Mouse (Mus musculus) embryonic facial prominence, embryonic 12.5 days (tissue): Measurements from ENCODE around the gene Gpsm1. TPM values are rescaled to one million over a fixed set of nuclear protein-coding genes. Genes with fewer than 3 reads are reported as not detected.

Experiments used
- ATAC-seq: fragments of 200-750 bp; cut with Nextera tagmentation; 2 replicates; pipeline ENCODE4 v1.8.0; 2017; ENCODE audit not compliant: insufficient number of reproducible peaks, insufficient read depth, low FRiP score, low TSS enrichment
- H3K27ac ChIP-seq: fragments of 300-500 bp; sonication (generic); 2 replicates; pipeline ENCODE4 v1.5.1; 2016; ENCODE audit warnings: mild to moderate bottlenecking
- H3K27me3 ChIP-seq: fragments of 300-500 bp; sonication (generic); 2 replicates; pipeline ENCODE4 v1.6.1; 2016; ENCODE audit warnings: mild to moderate bottlenecking, moderate library complexity
- H3K36me3 ChIP-seq: fragments of 300-500 bp; sonication (generic); 2 replicates; pipeline ENCODE4 v1.6.1; 2016; ENCODE audit warnings: mild to moderate bottlenecking
- H3K4me1 ChIP-seq: fragments of 300-500 bp; sonication (generic); 2 replicates; pipeline ENCODE4 v1.6.1; 2016
- H3K4me2 ChIP-seq: fragments of 300-500 bp; sonication (generic); replicated peaks from 2 replicates; pipeline ENCODE4 v1.6.1; 2016; ENCODE audit warnings: mild to moderate bottlenecking, moderate library complexity
- H3K4me3 ChIP-seq: fragments of 300-500 bp; sonication (generic); 2 replicates; pipeline ENCODE4 v1.5.1; 2016; ENCODE audit warnings: mild to moderate bottlenecking
- H3K9ac ChIP-seq: fragments of 300-500 bp; sonication (generic); 2 replicates; pipeline ENCODE4 v1.6.1; 2016; ENCODE audit warnings: mild to moderate bottlenecking, moderate library complexity
- H3K9me3 ChIP-seq: fragments of 300-500 bp; sonication (generic); 2 replicates; pipeline ENCODE4 v1.6.1; 2016; ENCODE audit warnings: mild to moderate bottlenecking, moderate library complexity
- WGBS: fragments of 180-500 bp; shearing (Covaris S2); methylation state at CpG from one replicate; pipeline ENCODE4 v1.1.7; 2016; 5-methylcytosine and 5-hydroxymethylcytosine counted together
- polyA plus RNA-seq: library from polyadenylated mRNA; unstranded; fragments of >200 nt; fragmentation: Nextera tagmentation; extraction: Ambion mirVana; gene quantifications from 2 replicates; pipeline ENCODE4 v1.2.1, GENCODE M21; 2016

Gpsm1 gene
- polyA plus RNA-seq, 1 experiment from 2014 or later, result 82.6 TPM

DNA sequence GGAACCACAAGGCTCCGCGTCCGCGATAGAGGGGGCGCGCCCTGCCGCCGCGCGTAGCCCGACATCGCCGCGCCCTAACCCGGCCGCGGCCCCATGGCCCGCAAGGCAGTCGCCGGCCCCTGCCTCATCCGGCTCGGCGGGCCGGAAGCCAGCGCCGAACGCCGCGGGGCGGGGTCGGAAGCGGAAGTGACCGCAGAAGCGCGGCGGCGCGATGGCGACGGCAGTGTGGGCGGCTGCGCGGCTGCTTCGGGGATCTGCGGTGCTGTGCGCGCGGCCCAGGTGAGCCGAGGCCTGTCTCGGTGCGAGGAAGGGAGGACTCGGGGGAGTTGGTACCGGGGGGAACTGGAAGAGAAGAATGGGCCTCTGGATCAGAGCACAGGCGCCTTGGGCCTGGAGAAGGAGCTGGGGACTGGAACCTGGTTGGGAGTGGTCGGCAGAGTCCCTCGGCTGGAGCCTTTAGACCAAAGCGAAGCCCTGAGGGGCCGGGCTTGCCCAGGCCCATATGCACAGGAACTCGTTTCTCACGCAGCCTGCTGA lies 73.9 kb downstream of the Gpsm1 start, which contains the start of the genes Entr1 and Pmpca:
Gene Entr1, minus strand, starts transcription at position 163 of the 537 bp plus-strand sequence.
Gene Pmpca, plus strand, starts transcription at position 186 of the 537 bp plus-strand sequence.
- Histone ChIP-seq H3K4me3 (peak within 1 kb of the TSS; percentile 97), H3K9me3 (no peaks in the 10 kb centered on the region), H3K4me1 (peaks cover 22% of the 10 kb centered on the region), H3K27ac (peak within 1 kb of the TSS; percentile 75), H3K36me3 (peaks cover 73% of the 10 kb centered on the region), H3K4me2 (peak within 1 kb of the TSS; percentile 94), H3K27me3 (no peaks in the 10 kb centered on the region), H3K9ac (peak within 1 kb of the TSS; percentile 95)
- under 1% methylated on average over 59 of the region's 60 CpGs for WGBS
- ATAC-seq, result peak; percentile 76

DNA sequence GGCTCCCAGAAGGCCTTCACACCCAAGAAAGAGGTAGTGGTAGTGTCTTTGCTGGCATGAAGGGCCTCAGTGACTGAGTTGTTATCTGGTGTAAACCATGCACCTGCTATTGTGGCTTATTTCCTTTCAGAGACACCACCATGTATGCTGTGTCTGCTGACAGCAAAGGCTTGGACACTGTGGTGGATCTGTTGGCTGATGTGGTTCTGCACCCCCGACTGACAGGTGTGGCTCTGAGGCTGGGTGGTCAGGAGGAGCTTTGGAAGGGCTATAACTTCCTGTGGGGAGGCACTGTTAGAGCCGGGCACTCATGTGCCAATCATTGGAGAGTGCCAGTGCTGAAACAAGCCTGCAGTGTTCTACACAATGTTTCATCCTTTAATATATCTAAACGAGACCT lies 75.6 kb downstream of the Gpsm1 start:
- no peak for ATAC-seq
- H3K36me3 ChIP-seq, result peaks cover 73% of the 10 kb centered on the region
- peaks cover 22% of the 10 kb centered on the region for H3K4me1 ChIP-seq
- no peak overlapping the region for H3K27ac ChIP-seq
- no peaks in the 10 kb centered on the region for H3K9me3 ChIP-seq
- no peak overlapping the region for H3K9ac ChIP-seq
- H3K4me3 ChIP-seq, result no peak overlapping the region
- no peaks in the 10 kb centered on the region for H3K27me3 ChIP-seq
- H3K4me2 ChIP-seq, result no peak overlapping the region
- 80% methylated on average over 3 of the region's 3 CpGs for WGBS

DNA sequence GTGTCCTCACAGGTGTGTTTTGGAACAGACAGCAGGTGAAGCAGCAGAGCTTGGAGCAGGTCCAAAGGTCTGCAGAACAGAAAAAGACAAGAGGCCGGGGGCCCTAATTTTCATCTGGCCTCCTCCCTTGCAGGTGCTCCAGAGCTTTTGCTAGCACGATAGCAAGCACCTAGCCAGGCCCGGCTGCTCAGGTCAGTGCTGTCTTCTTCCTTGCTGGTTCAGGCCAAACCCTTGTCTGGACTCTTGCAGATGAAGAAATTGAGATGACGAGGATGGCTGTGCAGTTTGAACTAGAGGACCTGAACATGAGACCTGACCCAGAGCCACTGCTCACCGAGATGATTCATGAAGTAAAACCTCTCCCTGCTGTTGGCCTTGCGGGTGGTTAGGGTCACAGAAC lies 76.3 kb downstream of the Gpsm1 start:
- ATAC-seq, result no peak
- WGBS, result 87% methylated on average over 6 of the region's 6 CpGs
- Histone ChIP-seq H3K9me3 (no peaks in the 10 kb centered on the region), H3K36me3 (peaks cover 73% of the 10 kb centered on the region), H3K4me3 (no peak overlapping the region), H3K27me3 (no peaks in the 10 kb centered on the region), H3K9ac (no peak overlapping the region), H3K27ac (no peak overlapping the region), H3K4me2 (no peak overlapping the region), H3K4me1 (peaks cover 22% of the 10 kb centered on the region)

Other genes starting within 250 kb of the Gpsm1 start
- gene Nacc2, start 192.3 kb upstream of the Gpsm1 start, polyA plus RNA-seq, result 6.8 and 7.7 TPM in 2 replicates
- gene Lhx3, start 107.2 kb upstream of the Gpsm1 start, polyA plus RNA-seq, result 1.3 and 3.1 TPM in 2 replicates
- 17.9 and 19.5 TPM in 2 replicates for gene Qsox2, start 78.0 kb upstream of the Gpsm1 start, polyA plus RNA-seq
- 0.08 and 0.18 TPM in 2 replicates for gene Ccdc187, start 21.0 kb upstream of the Gpsm1 start, polyA plus RNA-seq
- 31.8 and 33.1 TPM in 2 replicates for gene Dnlz, start 36.6 kb downstream of the Gpsm1 start, polyA plus RNA-seq
- 0.87 and 0.97 TPM in 2 replicates for gene Card9, start 45.4 kb downstream of the Gpsm1 start, polyA plus RNA-seq
- 39.2 and 42.7 TPM in 2 replicates for gene Snapc4, start 65.1 kb downstream of the Gpsm1 start, polyA plus RNA-seq
- 184 and 188 TPM in 2 replicates for gene Entr1, start 73.8 kb downstream of the Gpsm1 start, polyA plus RNA-seq
- 108 and 112 TPM in 2 replicates for gene Pmpca, start 73.8 kb downstream of the Gpsm1 start, polyA plus RNA-seq
- gene Inpp5e, start 93.7 kb downstream of the Gpsm1 start, polyA plus RNA-seq, result 30.1 and 31.5 TPM in 2 replicates
- 26.2 and 28.3 TPM in 2 replicates for gene Sec16a, start 129.7 kb downstream of the Gpsm1 start, polyA plus RNA-seq
- gene Notch1, start 201.1 kb downstream of the Gpsm1 start, polyA plus RNA-seq, result 16.4 and 20.3 TPM in 2 replicates